Mouse (Mus musculus) heart, adult 2 months (tissue): ENCODE measurements around the gene Ccdc73.

Experiments used
- CTCF ChIP-seq: fragments of 200-600 bp; IDR thresholded peaks from 2 replicates; pipeline ENCODE4 v1.8.1; 2022; ENCODE audit warnings: antibody characterized with exemption, mild to moderate bottlenecking, moderate library complexity
- EP300 ChIP-seq: fragments of 200-500 bp; IDR thresholded peaks from 2 replicates; pipeline ENCODE4 v1.6.1; 2011; ENCODE audit warnings: low read depth, low read length, control low read depth; ENCODE audit not compliant: insufficient read depth
- POLR2A ChIP-seq: fragments of 200-500 bp; IDR thresholded peaks from 2 replicates; pipeline ENCODE4 v1.6.1; 2011; ENCODE audit warnings: mild to moderate bottlenecking, low read depth, low read length, control low read depth; ENCODE audit not compliant: insufficient read depth

DNA sequence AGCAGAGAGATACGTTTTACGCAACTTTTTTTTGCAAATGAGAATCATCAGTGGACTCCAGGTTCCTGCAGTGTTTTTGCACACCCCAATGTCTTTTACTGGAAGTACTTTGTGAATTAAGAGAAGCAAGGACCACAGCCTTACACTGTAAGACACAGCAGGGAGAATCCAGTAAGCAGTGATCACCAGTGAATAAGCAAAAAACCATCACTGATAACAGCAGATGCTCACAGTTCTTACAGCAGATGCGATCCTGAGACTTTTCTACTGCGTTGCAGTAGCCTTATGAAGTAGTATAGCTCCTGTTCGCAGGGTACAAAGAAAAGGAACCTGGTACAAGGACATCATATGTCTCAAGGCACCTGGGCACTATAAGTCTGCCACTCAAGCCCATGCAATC, 162.9 kb downstream of the Ccdc73 start:
- no peak for TF ChIP-seq CTCF
- TF ChIP-seq EP300: no peak
- TF ChIP-seq POLR2A: no peak
